Mouse (Mus musculus) liver, embryonic 15.5 days (tissue): ENCODE data around the gene Babam2. TPM values are rescaled to one million over a fixed set of nuclear protein-coding genes. Genes with fewer than 3 reads are reported as not detected.

Experiments
- ATAC-seq: fragments of 200-750 bp; cut with Nextera tagmentation; 2 replicates; pipeline ENCODE4 v1.8.0; 2017; ENCODE audit warnings: moderate number of reproducible peaks, mild to moderate bottlenecking, moderate library complexity; ENCODE audit not compliant: insufficient read depth
- H3K27ac ChIP-seq: fragments of 300-500 bp; sonication (generic); replicated peaks from 2 replicates; pipeline ENCODE4 v1.5.1; 2015; ENCODE audit warnings: mild to moderate bottlenecking, inconsistent platforms
- H3K27me3 ChIP-seq: fragments of 300-500 bp; sonication (generic); 2 replicates; pipeline ENCODE4 v1.6.1; 2015; ENCODE audit warnings: mild to moderate bottlenecking, inconsistent platforms
- H3K36me3 ChIP-seq: fragments of 300-500 bp; sonication (generic); replicated peaks from 2 replicates; pipeline ENCODE4 v1.6.1; 2015; ENCODE audit warnings: moderate library complexity, mild to moderate bottlenecking, inconsistent platforms
- H3K4me1 ChIP-seq: fragments of 300-500 bp; sonication (generic); replicated peaks from 2 replicates; pipeline ENCODE4 v1.6.1; 2015; ENCODE audit warnings: inconsistent platforms
- H3K4me2 ChIP-seq: fragments of 300-500 bp; sonication (generic); 2 replicates; pipeline ENCODE4 v1.6.1; 2015; ENCODE audit warnings: moderate library complexity, mild to moderate bottlenecking, inconsistent platforms
- H3K4me3 ChIP-seq: fragments of 300-500 bp; sonication (generic); replicated peaks from 2 replicates; pipeline ENCODE4 v1.5.1; 2015; ENCODE audit warnings: mild to moderate bottlenecking, inconsistent platforms
- H3K9ac ChIP-seq: fragments of 300-500 bp; sonication (generic); 2 replicates; pipeline ENCODE4 v1.6.1; 2015; ENCODE audit warnings: moderate library complexity, mild to moderate bottlenecking, inconsistent platforms
- H3K9me3 ChIP-seq: fragments of 300-500 bp; sonication (generic); replicated peaks from 2 replicates; pipeline ENCODE4 v1.6.1; 2016; ENCODE audit warnings: inconsistent platforms
- WGBS: fragments of 180-500 bp; shearing (Covaris S2); methylation state at CpG from one replicate; pipeline ENCODE4 v1.1.7; 2015; ENCODE audit warnings: mixed read lengths; ENCODE audit not compliant: insufficient replicate concordance; 5-methylcytosine and 5-hydroxymethylcytosine counted together
- polyA plus RNA-seq: library from polyadenylated mRNA; unstranded; fragments of >200 nt; fragmentation: Nextera tagmentation; extraction: Ambion mirVana; gene quantifications from 2 replicates; pipeline ENCODE4 v1.2.1, GENCODE M21; 2015

The Babam2 gene
- polyA plus RNA-seq, 1 experiment from 2014 or later: 30.8 TPM

DNA sequence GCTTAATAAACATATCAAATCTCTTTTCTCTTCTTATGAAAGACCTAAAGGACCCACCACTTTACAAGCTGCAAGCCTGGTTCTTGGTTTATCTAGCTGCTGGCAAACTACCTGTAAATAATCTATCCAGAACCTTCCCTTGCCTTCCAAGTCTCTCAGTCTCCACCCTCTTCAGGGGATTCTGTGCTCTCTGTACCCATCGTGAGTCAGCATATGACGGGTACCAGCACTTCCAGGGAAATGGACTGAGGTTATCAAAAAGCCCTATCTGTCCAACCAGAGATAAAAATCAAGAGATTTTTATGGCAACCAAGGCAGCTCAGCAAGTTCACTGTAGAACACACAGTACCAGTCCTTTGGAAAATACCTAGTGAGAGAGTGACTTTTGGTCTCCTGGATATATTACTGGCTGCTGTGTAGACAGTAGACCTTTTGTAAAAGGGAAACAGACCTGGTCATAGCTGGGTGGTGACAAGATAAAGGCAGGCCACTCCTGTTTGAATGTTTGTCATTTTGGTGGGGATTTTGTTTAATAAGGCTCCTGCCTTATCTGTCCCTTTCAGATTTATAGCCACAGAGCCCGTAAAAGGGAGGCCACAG, 332.4 kb downstream of the Babam2 start:
- no peak overlapping the region for H3K4me3 ChIP-seq
- H3K4me1 ChIP-seq: peaks cover 6% of the 10 kb centered on the region; the same call in 1 of the 2 replicates
- H3K9ac ChIP-seq: no peak overlapping the region
- WGBS: 59% methylated on average over 3 of the region's 3 CpGs
- no peak overlapping the region for H3K4me2 ChIP-seq
- H3K36me3 ChIP-seq: no peaks in the 10 kb centered on the region
- no peaks in the 10 kb centered on the region for H3K27me3 ChIP-seq
- ATAC-seq: no peak
- H3K27ac ChIP-seq: no peak overlapping the region
- H3K9me3 ChIP-seq: no peaks in the 10 kb centered on the region

DNA sequence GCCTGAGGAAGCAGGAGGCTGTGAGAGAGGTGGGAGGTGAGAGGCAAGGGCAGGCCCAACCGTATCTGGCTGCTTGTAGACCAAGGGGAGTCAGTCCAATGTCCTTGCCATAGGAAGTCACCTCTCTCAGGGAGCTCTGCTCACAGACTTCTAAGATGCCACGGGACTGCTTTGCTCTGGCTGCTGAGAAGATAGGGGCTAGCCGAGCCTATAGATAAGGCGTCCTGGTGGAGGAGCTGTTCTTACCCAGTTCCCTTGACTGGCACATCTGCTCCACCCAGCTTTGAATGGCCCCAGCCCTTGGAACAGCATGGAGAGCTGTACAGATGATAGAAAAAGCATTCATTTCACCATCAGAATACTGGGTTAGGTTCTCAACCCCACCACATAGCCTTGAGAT, 335.7 kb downstream of the Babam2 start:
- no peak for ATAC-seq
- Histone ChIP-seq H3K4me1 (peaks cover 6% of the 10 kb centered on the region; the same call in 1 of the 2 replicates), H3K27me3 (no peaks in the 10 kb centered on the region), H3K4me2 (no peak overlapping the region), H3K9ac (no peak overlapping the region), H3K27ac (no peak overlapping the region), H3K4me3 (no peak overlapping the region), H3K36me3 (no peaks in the 10 kb centered on the region), H3K9me3 (no peaks in the 10 kb centered on the region)
- 23% methylated on average over 4 of the region's 4 CpGs for WGBS

DNA sequence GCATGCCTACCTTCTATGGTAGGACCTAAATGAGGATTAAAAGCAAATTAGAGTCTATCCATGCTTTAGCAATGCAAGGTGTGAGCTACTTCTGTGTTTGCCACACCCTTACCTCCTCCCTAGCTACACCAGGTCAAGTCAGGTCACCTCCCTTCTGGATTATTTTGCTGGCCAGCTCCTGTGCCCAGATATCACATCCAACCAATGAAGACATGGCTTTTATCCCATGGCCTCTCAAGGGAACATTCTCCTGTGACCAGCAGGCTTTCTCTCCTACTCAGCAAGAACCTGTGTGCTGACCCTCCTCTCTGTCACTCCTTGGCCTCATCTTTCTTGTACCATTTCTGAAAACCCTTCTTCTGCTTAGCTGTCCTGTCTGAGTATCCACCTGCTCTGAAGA, 336.1 kb downstream of the Babam2 start:
- Histone ChIP-seq H3K27ac (no peak overlapping the region), H3K4me2 (no peak overlapping the region), H3K4me1 (peaks cover 6% of the 10 kb centered on the region; the same call in 1 of the 2 replicates), H3K27me3 (no peaks in the 10 kb centered on the region), H3K36me3 (no peaks in the 10 kb centered on the region), H3K9me3 (no peaks in the 10 kb centered on the region), H3K4me3 (no peak overlapping the region), H3K9ac (no peak overlapping the region)
- no peak for ATAC-seq

GRCm38 (mm10) chr5:32034475-32035054, 337.1 kb downstream of the Babam2 start:
- Histone ChIP-seq H3K36me3 (no peaks in the 10 kb centered on the region), H3K27me3 (no peaks in the 10 kb centered on the region), H3K4me3 (no peak overlapping the region), H3K4me1 (peaks cover 6% of the 10 kb centered on the region; the same call in 1 of the 2 replicates), H3K9ac (no peak overlapping the region), H3K4me2 (no peak overlapping the region), H3K9me3 (no peaks in the 10 kb centered on the region), H3K27ac (no peak overlapping the region)
- no peak for ATAC-seq
- 62% methylated on average over 8 of the region's 8 CpGs for WGBS

DNA sequence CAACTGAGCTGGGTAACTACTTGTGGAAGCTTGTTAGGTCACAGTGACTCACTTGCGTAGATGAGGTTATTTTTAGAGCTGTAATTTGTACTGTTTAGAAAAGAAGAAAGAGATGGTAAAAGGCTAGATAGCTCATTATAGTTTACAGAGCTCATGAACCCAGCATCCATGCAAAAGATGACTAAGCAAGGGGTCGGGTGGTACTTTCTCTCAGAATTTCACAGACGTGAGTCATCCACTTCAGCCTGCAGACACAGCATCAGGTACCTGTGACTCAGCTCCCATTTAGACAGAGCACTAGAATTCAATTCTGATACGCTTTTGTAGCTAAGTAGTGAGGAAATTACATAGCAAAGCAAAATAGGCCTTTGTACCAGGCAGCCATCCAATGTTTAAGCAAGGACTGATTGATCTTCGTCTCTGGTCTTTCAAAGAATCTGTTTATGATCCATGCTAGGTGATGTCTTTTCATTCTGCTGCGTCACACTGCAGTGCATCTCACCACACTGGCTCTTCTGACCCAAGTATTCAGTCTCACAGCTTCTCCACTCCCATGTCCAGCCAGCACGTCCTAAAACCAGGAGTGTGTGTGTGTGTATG, 338.3 kb downstream of the Babam2 start:
- Histone ChIP-seq H3K9ac (no peak overlapping the region), H3K27me3 (no peaks in the 10 kb centered on the region), H3K4me2 (no peak overlapping the region), H3K36me3 (no peaks in the 10 kb centered on the region), H3K4me1 (peaks cover 6% of the 10 kb centered on the region; the same call in 1 of the 2 replicates), H3K4me3 (no peak overlapping the region), H3K9me3 (no peaks in the 10 kb centered on the region), H3K27ac (no peak overlapping the region)
- no peak for ATAC-seq
- whole genome bisulfite sequencing: 60% methylated on average over 7 of the region's 7 CpGs

DNA sequence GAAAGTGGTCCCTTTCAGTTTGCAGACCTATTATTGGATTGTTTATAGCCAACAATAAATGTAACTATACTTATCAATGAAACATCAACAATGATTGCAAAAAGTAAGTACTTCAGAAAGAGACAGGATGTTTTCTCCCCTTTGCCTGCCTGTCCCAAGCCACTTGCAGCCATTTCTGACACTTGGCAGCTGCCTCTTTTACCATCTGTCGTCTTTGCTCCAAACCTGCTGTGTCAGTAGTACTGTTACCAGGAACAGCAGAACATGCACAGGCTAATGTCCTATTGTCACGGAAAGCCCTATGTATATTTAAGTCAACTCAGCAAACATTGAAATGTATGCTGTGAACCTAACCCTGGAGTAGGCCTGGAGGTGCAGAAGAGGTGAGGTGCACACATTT, 339.4 kb downstream of the Babam2 start:
- H3K4me1 ChIP-seq: peaks cover 6% of the 10 kb centered on the region; the same call in 1 of the 2 replicates
- no peaks in the 10 kb centered on the region for H3K36me3 ChIP-seq
- no peak overlapping the region for H3K9ac ChIP-seq
- H3K27ac ChIP-seq: no peak overlapping the region
- no peak overlapping the region for H3K4me2 ChIP-seq
- H3K9me3 ChIP-seq: no peaks in the 10 kb centered on the region
- H3K4me3 ChIP-seq: no peak overlapping the region
- no peak for ATAC-seq
- 64% methylated on average over 2 of the region's 2 CpGs for WGBS
- H3K27me3 ChIP-seq: no peaks in the 10 kb centered on the region

GRCm38 (mm10) chr5:32037546-32037945, 340.1 kb downstream of the Babam2 start:
- ATAC-seq: no peak

DNA sequence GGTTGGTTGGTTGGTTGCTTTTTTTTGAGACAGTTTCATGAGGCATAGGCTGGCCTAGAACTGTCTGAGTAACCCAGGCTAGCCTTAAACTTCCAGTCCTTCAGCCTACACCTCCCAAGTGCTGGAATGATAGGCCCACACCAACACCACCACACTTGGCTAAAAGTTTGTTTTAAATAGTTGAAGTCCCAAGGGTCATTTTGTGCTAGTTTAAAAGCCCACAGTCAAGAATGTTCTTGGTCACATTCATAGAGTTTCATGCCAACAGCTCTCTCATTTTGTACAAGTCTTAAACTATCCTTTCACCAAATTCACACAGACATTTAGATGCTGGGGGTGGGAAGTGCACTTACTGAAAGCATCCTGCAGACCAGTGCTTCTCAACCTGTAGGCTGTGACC, 341.5 kb downstream of the Babam2 start:
- Histone ChIP-seq H3K27ac (no peak overlapping the region), H3K4me2 (no peak overlapping the region), H3K4me1 (no peaks in the 10 kb centered on the region; the same call in 1 of the 2 replicates), H3K9ac (no peak overlapping the region), H3K27me3 (no peaks in the 10 kb centered on the region), H3K9me3 (no peaks in the 10 kb centered on the region), H3K4me3 (no peak overlapping the region), H3K36me3 (no peaks in the 10 kb centered on the region)
- ATAC-seq: no peak

More at GRCm38 (mm10) chr5:32037546-32037945, 340.1 kb downstream of the Babam2 start:
- H3K36me3 ChIP-seq: no peaks in the 10 kb centered on the region
- no peak overlapping the region for H3K27ac ChIP-seq
- no peak overlapping the region for H3K4me3 ChIP-seq
- no peak overlapping the region for H3K4me2 ChIP-seq
- peaks cover 6% of the 10 kb centered on the region; the same call in 1 of the 2 replicates for H3K4me1 ChIP-seq
- no peaks in the 10 kb centered on the region for H3K9me3 ChIP-seq
- WGBS: 74% methylated on average over 4 of the region's 4 CpGs
- no peaks in the 10 kb centered on the region for H3K27me3 ChIP-seq
- no peak overlapping the region for H3K9ac ChIP-seq

DNA sequence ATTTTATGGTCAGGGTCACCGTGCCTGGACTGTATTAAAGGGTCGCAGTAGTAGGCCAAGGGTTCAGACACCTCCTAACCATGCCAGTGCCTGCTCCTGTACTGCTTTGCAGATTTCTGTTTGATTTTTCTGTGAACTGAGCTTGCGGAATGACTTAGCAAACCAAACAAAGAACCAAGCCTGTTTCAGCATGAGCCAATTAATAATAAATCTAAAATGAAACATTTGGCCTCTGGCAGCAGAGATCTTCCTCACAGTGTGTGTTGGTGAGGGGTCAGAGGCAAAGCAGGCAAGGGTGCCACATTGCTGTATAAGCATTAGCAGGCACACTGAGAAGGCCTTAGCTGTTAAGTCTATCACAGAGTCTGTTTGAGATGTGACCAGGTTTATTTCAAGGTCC, 342.0 kb downstream of the Babam2 start:
- no peak for ATAC-seq
- Histone ChIP-seq H3K4me2 (no peak overlapping the region), H3K36me3 (no peaks in the 10 kb centered on the region), H3K9me3 (no peaks in the 10 kb centered on the region), H3K4me1 (no peaks in the 10 kb centered on the region; the same call in 1 of the 2 replicates), H3K4me3 (no peak overlapping the region), H3K27me3 (no peaks in the 10 kb centered on the region), H3K27ac (no peak overlapping the region), H3K9ac (no peak overlapping the region)
- 65% methylated on average over 3 of the region's 3 CpGs for WGBS

DNA sequence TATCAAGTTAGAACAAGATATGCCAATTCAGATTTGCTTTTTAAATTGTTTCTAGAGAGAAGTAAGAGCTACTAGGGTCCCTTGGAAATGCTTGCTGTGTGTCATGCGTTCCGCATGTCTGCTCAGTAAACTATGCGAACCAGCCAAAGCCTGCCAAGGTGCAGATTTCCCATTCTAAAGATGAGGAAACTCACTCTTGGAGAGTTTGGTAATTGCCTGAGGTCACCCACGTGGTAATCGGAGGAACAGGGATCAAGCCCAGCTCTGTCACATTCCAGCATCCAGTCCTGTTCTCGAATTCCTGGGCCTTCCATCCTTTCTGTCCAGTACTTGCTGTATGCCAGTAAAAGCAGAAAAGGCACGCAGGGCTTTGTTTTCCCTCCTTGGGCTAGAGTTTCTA, 345.7 kb downstream of the Babam2 start:
- no peak overlapping the region for H3K9ac ChIP-seq
- no peaks in the 10 kb centered on the region for H3K4me1 ChIP-seq
- no peak overlapping the region for H3K4me3 ChIP-seq
- no peak overlapping the region for H3K27ac ChIP-seq
- no peak overlapping the region for H3K4me2 ChIP-seq
- ATAC-seq: no peak
- 74% methylated on average over 7 of the region's 7 CpGs for WGBS
- H3K36me3 ChIP-seq: no peaks in the 10 kb centered on the region
- H3K27me3 ChIP-seq: no peaks in the 10 kb centered on the region
- no peaks in the 10 kb centered on the region for H3K9me3 ChIP-seq

DNA sequence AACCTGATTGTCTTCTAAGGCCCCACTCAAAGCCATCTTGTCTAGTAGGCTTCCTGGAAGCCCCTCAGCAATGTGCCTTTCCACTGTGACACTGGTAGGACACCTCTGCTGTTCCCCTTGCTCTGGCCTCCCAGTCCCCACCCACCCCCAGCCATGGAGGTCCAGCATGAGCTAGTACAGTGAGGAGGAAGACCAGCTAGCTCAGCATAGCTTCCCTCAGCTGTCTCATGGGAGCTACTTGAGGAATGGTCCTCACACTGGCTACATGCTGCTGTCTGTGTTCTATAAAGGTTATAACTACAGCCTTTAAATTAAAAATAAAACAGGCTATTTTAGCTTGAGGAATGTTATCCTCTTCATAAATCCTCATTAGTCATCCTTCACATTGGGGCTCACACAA, 346.5 kb downstream of the Babam2 start:
- H3K9me3 ChIP-seq: no peaks in the 10 kb centered on the region
- no peaks in the 10 kb centered on the region for H3K27me3 ChIP-seq
- no peak overlapping the region for H3K9ac ChIP-seq
- H3K4me1 ChIP-seq: no peaks in the 10 kb centered on the region
- H3K36me3 ChIP-seq: no peaks in the 10 kb centered on the region
- ATAC-seq: no peak
- H3K4me2 ChIP-seq: no peak overlapping the region
- no peak overlapping the region for H3K27ac ChIP-seq
- H3K4me3 ChIP-seq: no peak overlapping the region

- no peak for ATAC-seq
- WGBS: 52% methylated on average over 1 of the region's 1 CpGs
- H3K4me3 ChIP-seq: no peak overlapping the region
- H3K4me1 ChIP-seq: no peaks in the 10 kb centered on the region
- H3K9me3 ChIP-seq: no peaks in the 10 kb centered on the region
- H3K4me2 ChIP-seq: no peak overlapping the region
- no peaks in the 10 kb centered on the region for H3K36me3 ChIP-seq
- no peaks in the 10 kb centered on the region for H3K27me3 ChIP-seq
- no peak overlapping the region for H3K9ac ChIP-seq
- no peak overlapping the region for H3K27ac ChIP-seq
Observed at GRCm38 (mm10) chr5:32051899-32052298, 354.4 kb downstream of the Babam2 start.
